Mouse (Mus musculus) MEL (cell line): ENCODE measurements around the gene RPS10-NUDT3. TPM values are rescaled to one million over a fixed set of nuclear protein-coding genes. Genes with fewer than 3 reads are reported as not detected.
A peak's percentile ranks its signal among the peaks of the same experiment; 100 is the strongest.

Experiments used
- DNase-seq: peaks from one replicate; pipeline ENCODE4 v3.0.0; 2011; ENCODE audit warnings: low read depth, low spot score
- H3K27ac ChIP-seq: 2 replicates; pipeline ENCODE4 v1.5.1; 2012; ENCODE audit warnings: low read depth, mild to moderate bottlenecking, control low read depth, low read length, moderate library complexity; ENCODE audit not compliant: control insufficient read depth
- H3K27me3 ChIP-seq, 2 experiments: fragments of 150-350 bp in 1 of 2; sonication (generic) in 1 of 2; 2 replicates each; pipeline ENCODE4 v1.6.1; 2012; ENCODE audit warnings: low read length in 2 of 2, mild to moderate bottlenecking in 2 of 2, improper control_type of control experiment in 1 of 2, moderate library complexity in 1 of 2; ENCODE audit not compliant: insufficient read depth in 2 of 2, control insufficient read depth in 1 of 2
- H3K36me3 ChIP-seq, 2 experiments: 2 replicates each; pipeline ENCODE4 v1.6.1; 2012 to 2014; ENCODE audit warnings: low read length in 2 of 2, improper control_type of control experiment in 1 of 2, inconsistent platforms in 1 of 2, mild to moderate bottlenecking in 1 of 2; ENCODE audit not compliant: insufficient read depth in 2 of 2, control insufficient read depth in 1 of 2
- H3K4me1 ChIP-seq, 2 experiments: fragments of 150-350 bp in 1 of 2; sonication (generic) in 1 of 2; 2 replicates each; pipeline ENCODE4 v1.6.1; 2012; ENCODE audit warnings: low read length in 2 of 2, improper control_type of control experiment in 1 of 2, mild to moderate bottlenecking in 1 of 2; ENCODE audit not compliant: insufficient read depth in 2 of 2, control insufficient read depth in 1 of 2
- H3K4me3 ChIP-seq, 2 experiments: fragments of 150-350 bp in 1 of 2; sonication (generic) in 1 of 2; 2 replicates each; pipeline ENCODE4 v1.5.1; 2012; ENCODE audit warnings: low read depth in 2 of 2, low read length in 2 of 2, mild to moderate bottlenecking in 2 of 2, moderate library complexity in 2 of 2, control low read depth in 1 of 2, improper control_type of control experiment in 1 of 2; ENCODE audit not compliant: control insufficient read depth in 1 of 2, insufficient read depth in 1 of 2
- H3K79me2 ChIP-seq: 2 replicates; pipeline ENCODE4 v1.6.1; 2012; ENCODE audit warnings: mild to moderate bottlenecking, low read length, moderate library complexity; ENCODE audit not compliant: control insufficient read depth, poor library complexity, insufficient read depth
- H3K9ac ChIP-seq: 2 replicates; pipeline ENCODE4 v1.6.1; 2012; ENCODE audit warnings: low read depth, mild to moderate bottlenecking, control low read depth, low read length, moderate library complexity; ENCODE audit not compliant: control insufficient read depth, poor library complexity, severe bottlenecking
- H3K9me3 ChIP-seq: fragments of 150-350 bp; sonication (generic); replicated peaks from 2 replicates; pipeline ENCODE4 v1.6.1; 2012; ENCODE audit warnings: mild to moderate bottlenecking, low read length, improper control_type of control experiment, moderate library complexity; ENCODE audit not compliant: insufficient read depth
- BHLHE40 ChIP-seq: IDR thresholded peaks from 2 replicates; pipeline ENCODE4 v1.6.1; 2012; ENCODE audit warnings: low read depth, mild to moderate bottlenecking, inconsistent platforms, low read length, improper control_type of control experiment, borderline replicate concordance
- CHD1 ChIP-seq: IDR thresholded peaks from 2 replicates; pipeline ENCODE4 v1.6.1; 2012; ENCODE audit warnings: low read depth, mild to moderate bottlenecking, inconsistent platforms, low read length, improper control_type of control experiment
- CTCF ChIP-seq, 3 experiments: IDR thresholded peaks in 2 of 3; conservative IDR thresholded peaks in 1 of 3; 2 replicates each; pipeline ENCODE4 v1.5.1; 2011 to 2012; ENCODE audit warnings: low read length in 3 of 3, low read depth in 2 of 3, mild to moderate bottlenecking in 2 of 3, improper control_type of control experiment in 1 of 3, inconsistent platforms in 1 of 3, mixed read lengths in 1 of 3, moderate library complexity in 1 of 3; ENCODE audit not compliant: control insufficient read depth in 1 of 3, insufficient read depth in 1 of 3, poor library complexity in 1 of 3, severe bottlenecking in 1 of 3
- GATA1 ChIP-seq: IDR thresholded peaks from 2 replicates; pipeline ENCODE4 v1.6.1; 2011; ENCODE audit warnings: low read depth, low read length, improper control_type of control experiment
- JUND ChIP-seq: IDR thresholded peaks from 2 replicates; pipeline ENCODE4 v1.6.1; 2011; ENCODE audit warnings: low read depth, mild to moderate bottlenecking, improper control_type of control experiment, low read length
- MAFK ChIP-seq: IDR thresholded peaks from 2 replicates; pipeline ENCODE4 v1.6.1; 2011; ENCODE audit warnings: low read depth, mild to moderate bottlenecking, low read length, improper control_type of control experiment, borderline replicate concordance
- MEF2A ChIP-seq: IDR thresholded peaks from 2 replicates; pipeline ENCODE4 v1.6.1; 2014; ENCODE audit warnings: low read depth, mild to moderate bottlenecking, inconsistent platforms, low read length, improper control_type of control experiment; ENCODE audit not compliant: poor library complexity, insufficient replicate concordance, severe bottlenecking; ENCODE audit errors: extremely low read depth
- MXI1 ChIP-seq: IDR thresholded peaks from 2 replicates; pipeline ENCODE4 v1.6.1; 2011; ENCODE audit warnings: mild to moderate bottlenecking, low read depth, low read length, improper control_type of control experiment
- NRF1 ChIP-seq: IDR thresholded peaks from 2 replicates; pipeline ENCODE4 v1.6.1; 2014; ENCODE audit warnings: low read depth, mild to moderate bottlenecking, inconsistent platforms, low read length, improper control_type of control experiment, moderate library complexity; ENCODE audit not compliant: poor library complexity, insufficient read depth, severe bottlenecking
- POLR2A ChIP-seq, 2 experiments: IDR thresholded peaks; 2 replicates each; pipeline ENCODE4 v1.6.1; 2011 to 2012; ENCODE audit warnings: low read length in 2 of 2, mild to moderate bottlenecking in 2 of 2, control low read depth in 1 of 2, improper control_type of control experiment in 1 of 2, low read depth in 1 of 2, moderate library complexity in 1 of 2; ENCODE audit not compliant: control insufficient read depth in 1 of 2, insufficient read depth in 1 of 2, poor library complexity in 1 of 2
- RAD21 ChIP-seq: IDR thresholded peaks from 2 replicates; pipeline ENCODE4 v1.6.1; 2011; ENCODE audit warnings: mild to moderate bottlenecking, low read depth, low read length, improper control_type of control experiment
- UBTF ChIP-seq: IDR thresholded peaks from 2 replicates; pipeline ENCODE4 v1.6.1; 2012; ENCODE audit warnings: low read depth, mild to moderate bottlenecking, inconsistent platforms, low read length, improper control_type of control experiment, moderate library complexity, borderline replicate concordance; ENCODE audit not compliant: insufficient read depth
- USF1 ChIP-seq: IDR thresholded peaks from 2 replicates; pipeline ENCODE4 v1.6.1; 2014; ENCODE audit warnings: low read depth, mild to moderate bottlenecking, inconsistent platforms, low read length, improper control_type of control experiment, moderate library complexity
- ZKSCAN1 ChIP-seq: IDR thresholded peaks from 2 replicates; pipeline ENCODE4 v1.6.1; 2012; ENCODE audit warnings: low read depth, mild to moderate bottlenecking, inconsistent platforms, low read length, improper control_type of control experiment, moderate library complexity
- ZMIZ1 ChIP-seq: IDR thresholded peaks from 2 replicates; pipeline ENCODE4 v1.6.1; 2012; ENCODE audit warnings: low read depth, mild to moderate bottlenecking, inconsistent platforms, low read length, improper control_type of control experiment, moderate library complexity
- ZNF384 ChIP-seq: IDR thresholded peaks from 2 replicates; pipeline ENCODE4 v1.6.1; 2012; ENCODE audit warnings: low read depth, mild to moderate bottlenecking, inconsistent platforms, low read length, improper control_type of control experiment
- polyA plus RNA-seq, 2 experiments: library from polyadenylated mRNA; stranded (reverse) in 1 of 2; unstranded in 1 of 2; fragments of >175 nt in 1 of 2; fragments of >200 nt in 1 of 2; gene quantifications; 2 replicates each; pipeline versions ENCODE4 v1.2.1 to v1.2.4; 2012; ENCODE audit warnings: low replicate concordance in 2 of 2, low read depth in 1 of 2; ENCODE audit not compliant: insufficient read length in 2 of 2, insufficient read depth in 1 of 2, missing spikeins in 1 of 2
- total RNA-seq: library from RNA; depleted of rRNA; stranded (reverse); fragments of 300-350 nt; gene quantifications from 2 replicates; pipeline ENCODE4 v1.2.3, GENCODE M21; 2012

RPS10-NUDT3 gene
- total and polyA plus RNA-seq, 3 experiments: 37.3 TPM; not detected in 2

DNA sequence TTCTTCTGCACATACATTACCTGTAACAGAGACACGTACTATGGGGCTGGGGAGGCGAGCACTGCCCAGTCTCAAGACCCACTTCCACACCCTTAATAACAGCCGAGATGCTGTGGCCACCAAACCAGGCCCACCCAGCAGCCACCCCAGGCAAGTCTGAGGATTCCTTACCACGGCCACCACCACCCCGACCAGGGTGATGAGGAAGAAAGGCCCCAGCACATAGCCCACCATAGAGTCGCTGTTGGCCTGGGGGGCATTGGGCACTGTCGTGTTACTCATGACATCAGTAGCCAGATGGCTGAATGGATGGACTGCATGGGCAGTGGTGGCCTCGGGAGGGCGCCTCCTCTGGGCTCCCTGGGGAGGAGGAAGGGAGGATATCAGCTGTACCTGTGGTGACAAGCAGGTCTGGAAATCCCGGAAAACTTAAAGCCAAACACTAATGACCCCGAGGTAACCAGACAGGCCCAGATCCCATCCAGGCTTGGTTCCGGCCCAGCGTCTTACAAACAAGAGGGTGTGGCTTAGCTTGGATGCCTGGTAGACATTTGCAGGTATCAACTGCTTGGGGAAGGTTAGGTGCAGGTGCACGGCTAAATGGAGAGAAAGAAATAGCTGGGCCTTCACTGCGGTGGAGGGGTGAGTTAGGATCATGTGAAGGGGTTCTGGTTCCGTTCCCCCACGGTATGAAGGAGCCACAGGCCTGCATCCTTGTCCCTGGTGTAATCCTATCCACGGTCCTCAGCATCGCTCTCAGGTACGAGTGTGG is 70.4 kb downstream of the RPS10-NUDT3 start (continued):
- TF ChIP-seq UBTF: no peak
- no peak for TF ChIP-seq MAFK
- TF ChIP-seq ZMIZ1: peak; percentile 16; the same call in 1 of the 2 replicates
- no peak; the same call in 1 of the 2 replicates for TF ChIP-seq MXI1
- TF ChIP-seq NRF1: no peak
- TF ChIP-seq RAD21: no peak
- no peak for TF ChIP-seq ZNF384
- TF ChIP-seq MEF2A: no peak
- TF ChIP-seq BHLHE40: no peak
- no peak for TF ChIP-seq ZKSCAN1
- no peak for TF ChIP-seq GATA1
- no peak for TF ChIP-seq CHD1
- TF ChIP-seq POLR2A (IDR thresholded peaks at IDR 0.05; ENCODE audit: control insufficient read depth in 1 of 2, insufficient read depth in 1 of 2, low read depth in 1 of 2, low read length in 2 of 2, poor library complexity in 1 of 2): peak in 1 of 2 experiments; percentile 2; a peak in 1 of 4 replicates
- TF ChIP-seq JUND: no peak

- Histone ChIP-seq H3K36me3 (peaks cover 5 to 22% of the 10 kb centered on the region in 2 experiments), H3K4me1 (peaks cover 2 to 25% of the 10 kb centered on the region in 2 experiments), H3K9me3 (no peaks in the 10 kb centered on the region), H3K27me3 (no peaks in the 10 kb centered on the region), H3K4me3 (no peak overlapping the region), H3K9ac (no peak overlapping the region), H3K79me2 (peaks cover 22% of the 10 kb centered on the region), H3K27ac (0 out of 2 replicates have a peak overlapping the region, but pooled peaks have one; percentile 1)
- DNase-seq: peak; percentile 58
- TF ChIP-seq POLR2A (IDR thresholded peaks at IDR 0.05; ENCODE audit: control insufficient read depth in 1 of 2, insufficient read depth in 1 of 2, low read depth in 1 of 2, low read length in 2 of 2, poor library complexity in 1 of 2): peak in 1 of 2 experiments; percentile 55; a peak in 2 of 4 replicates
- no peak for TF ChIP-seq CTCF (IDR thresholded peaks at IDR 0.05 in 2 of 3, conservative IDR thresholded peaks at IDR 0.05 in 1 of 3; ENCODE audit: control insufficient read depth in 1 of 3, insufficient read depth in 1 of 3, low read depth in 2 of 3, low read length in 3 of 3, poor library complexity in 1 of 3, severe bottlenecking in 1 of 3)
- peak; percentile 46 for TF ChIP-seq ZMIZ1
- TF ChIP-seq USF1: no peak
- TF ChIP-seq, all 39 proteins: peak for 2
Observed at GRCm38 (mm10) chr17:27563771-27564244, 71.2 kb downstream of the RPS10-NUDT3 start.
